Mouse (Mus musculus) myocyte (in vitro differentiated cells): ENCODE results near the gene Cdc42ep5.

Experiments used
- E2F4 ChIP-seq: IDR thresholded peaks from one replicate; pipeline ENCODE4 v1.6.1; 2011; ENCODE audit warnings: mild to moderate bottlenecking, control low read depth, moderate library complexity; ENCODE audit not compliant: insufficient read depth
- MYOG ChIP-seq, 3 experiments: IDR thresholded peaks; one replicate each; pipeline ENCODE4 v1.6.1; 2011; ENCODE audit warnings: control low read depth in 2 of 3, low read depth in 2 of 3, mild to moderate bottlenecking in 2 of 3; ENCODE audit not compliant: insufficient read length in 2 of 3, control insufficient read depth in 1 of 3, insufficient read depth in 1 of 3
- POLR2A ChIP-seq: IDR thresholded peaks from one replicate; pipeline ENCODE4 v1.6.1; 2011; ENCODE audit warnings: low read depth, mild to moderate bottlenecking, control low read depth, moderate library complexity; ENCODE audit not compliant: insufficient read length
- REST ChIP-seq: IDR thresholded peaks from one replicate; pipeline ENCODE4 v1.6.1; 2011; ENCODE audit warnings: mild to moderate bottlenecking, control low read depth, moderate library complexity; ENCODE audit not compliant: insufficient read depth, insufficient read length
- USF1 ChIP-seq: IDR thresholded peaks from one replicate; pipeline ENCODE4 v1.6.1; 2011; ENCODE audit warnings: low read depth, mild to moderate bottlenecking, control low read depth, moderate library complexity

GRCm38 (mm10) chr7:4170193-4170938 lies 5.7 kb upstream of the Cdc42ep5 start:
- TF ChIP-seq USF1 (no peak), POLR2A (no peak), REST (no peak), MYOG (IDR thresholded peaks at IDR 0.05; ENCODE audit: control insufficient read depth in 1 of 3, insufficient read depth in 1 of 3, insufficient read length in 2 of 3, low read depth in 2 of 3) (no peak), E2F4 (no peak)
